Mouse (Mus musculus) WW6 (cell line): ENCODE data around the gene Cadm4.
"Not testable (repeated sequence)": the region's sequence is repeated elsewhere in the genome, so short reads cannot be mapped to it uniquely, and the experiment has no call there.

Source experiments
- DNase-seq: peaks from one replicate; pipeline ENCODE4 v3.0.0-alpha.2; 2013; ENCODE audit warnings: low read depth, low spot score

Cadm4 gene

DNA sequence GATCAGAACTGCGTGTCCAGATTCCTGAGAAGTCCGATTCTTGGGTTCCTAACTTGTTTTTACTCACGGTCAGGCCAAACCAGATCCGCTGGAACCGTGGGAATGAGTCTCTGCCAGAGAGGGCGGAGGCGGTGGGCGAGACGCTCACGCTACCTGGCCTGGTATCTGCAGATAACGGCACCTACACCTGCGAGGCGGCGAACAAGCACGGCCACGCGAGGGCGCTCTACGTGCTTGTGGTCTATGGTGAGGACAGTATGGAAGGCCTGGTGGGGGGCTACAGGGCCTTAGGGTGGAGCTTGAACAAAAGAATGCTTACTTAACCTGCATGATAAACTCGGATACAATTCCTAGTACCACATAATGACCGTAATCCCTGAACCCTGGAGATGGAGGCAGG is 19.7 kb downstream of the Cadm4 start:
- no peak for DNase-seq

GRCm38 (mm10) chr7:24504004-24504403 is 22.2 kb downstream of the Cadm4 start:
- DNase-seq, result no peak

GRCm38 (mm10) chr7:24504868-24505267 is 23.0 kb downstream of the Cadm4 start:
- no peak for DNase-seq

GRCm38 (mm10) chr7:24505447-24506064 is 23.7 kb downstream of the Cadm4 start:
- no peak for DNase-seq

- DNase-seq, result no peak
These were observed 24.2 kb downstream of the Cadm4 start for GRCm38 (mm10) chr7:24506065-24506459.

GRCm38 (mm10) chr7:24506476-24506837 is 24.6 kb downstream of the Cadm4 start:
- no peak for DNase-seq

DNA sequence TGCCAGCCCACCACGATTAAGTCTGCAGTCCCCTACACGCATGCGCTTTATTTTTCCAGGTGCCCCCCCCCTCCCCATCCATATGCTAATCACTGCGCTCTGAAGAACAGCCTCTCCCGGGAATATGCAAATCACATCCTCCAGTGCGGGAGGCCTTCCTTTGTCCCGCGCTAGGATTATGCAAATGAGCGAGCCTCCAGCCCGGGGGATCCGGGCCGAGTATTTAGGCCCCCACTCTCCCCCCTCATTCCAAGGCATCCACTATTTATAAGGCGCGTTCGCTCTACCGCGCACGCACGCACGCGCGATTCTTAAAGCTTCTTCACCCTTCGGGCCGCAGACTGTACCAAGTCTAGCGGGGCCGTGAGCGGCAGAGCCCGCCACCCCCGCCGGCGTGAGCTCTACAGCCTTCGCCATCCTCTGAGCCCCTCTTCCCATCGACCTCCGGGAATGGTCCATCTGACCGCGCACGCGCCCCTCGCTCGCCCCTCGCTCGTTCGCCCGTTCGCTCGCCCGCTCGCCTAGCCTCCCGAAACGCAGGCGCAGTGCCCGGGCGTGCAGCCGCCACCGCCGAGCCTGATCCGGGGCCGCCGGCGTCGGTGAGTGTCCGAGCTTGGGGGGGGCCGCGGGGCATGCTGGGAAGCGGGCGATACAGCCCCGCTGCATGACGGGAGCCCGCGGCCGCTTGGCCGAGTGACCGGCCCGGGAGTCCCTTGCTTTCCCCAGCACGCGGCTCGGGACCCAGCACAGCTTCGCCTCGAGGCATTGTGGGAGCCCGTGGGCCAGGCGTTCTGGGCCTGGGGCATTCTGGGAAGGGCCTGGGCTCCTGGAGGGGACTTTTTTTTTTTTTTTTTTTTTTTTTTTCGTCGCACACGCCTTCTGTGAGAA is 25.3 kb downstream of the Cadm4 start, which contains the start of gene Zfp428:
TSS of gene Zfp428 (plus strand) at position 169 of the 888 bp plus-strand sequence.
- DNase-seq, result peak; percentile 70

DNA sequence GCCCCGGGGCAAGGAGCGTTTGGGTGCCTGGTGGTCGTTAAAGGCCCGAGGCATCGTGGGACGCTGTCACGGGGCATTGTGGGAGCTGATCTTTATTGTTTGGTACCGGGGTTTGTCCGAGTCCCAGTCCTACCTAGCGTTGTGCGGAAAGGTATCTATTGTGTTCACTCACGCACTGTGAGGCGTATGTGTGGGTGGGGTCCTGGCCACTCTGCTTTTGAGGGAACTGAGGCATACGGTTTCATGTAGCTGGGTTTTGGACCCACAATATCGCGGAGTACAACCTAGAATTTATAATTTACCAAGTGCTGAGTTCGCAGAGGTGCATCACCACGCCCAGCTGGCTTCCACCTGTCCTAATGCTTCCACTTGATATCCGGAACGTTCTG is 25.9 kb downstream of the Cadm4 start:
- DNase-seq, result no peak

DNA sequence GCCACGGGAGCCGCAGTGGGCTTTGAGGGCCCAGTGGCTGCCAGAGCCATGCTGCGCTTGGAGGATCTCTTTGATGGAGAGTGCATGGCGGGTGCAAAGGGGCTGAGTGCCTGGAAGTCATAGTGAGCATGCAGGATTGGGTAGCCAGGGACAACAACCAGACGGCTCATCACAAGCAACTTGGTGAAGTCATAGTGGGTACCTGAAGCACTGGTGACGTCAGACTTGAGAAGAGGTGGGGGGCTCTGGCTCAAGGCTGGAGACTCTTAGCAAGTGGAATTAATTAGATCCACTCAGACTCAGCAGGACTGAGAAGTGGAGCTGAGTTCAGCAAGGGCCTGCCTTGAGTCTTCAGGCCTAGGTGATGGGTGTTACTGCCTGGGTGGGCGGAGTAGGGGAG is 30.5 kb downstream of the Cadm4 start, which contains the start of gene AC161166.1:
TSS of gene AC161166.1 (minus strand) at position 101 of the 400 bp plus-strand sequence.
- no peak for DNase-seq

- not testable (repeated sequence) for DNase-seq
These were observed 34.5 kb downstream of the Cadm4 start for GRCm38 (mm10) chr7:24516319-24516718.

DNA sequence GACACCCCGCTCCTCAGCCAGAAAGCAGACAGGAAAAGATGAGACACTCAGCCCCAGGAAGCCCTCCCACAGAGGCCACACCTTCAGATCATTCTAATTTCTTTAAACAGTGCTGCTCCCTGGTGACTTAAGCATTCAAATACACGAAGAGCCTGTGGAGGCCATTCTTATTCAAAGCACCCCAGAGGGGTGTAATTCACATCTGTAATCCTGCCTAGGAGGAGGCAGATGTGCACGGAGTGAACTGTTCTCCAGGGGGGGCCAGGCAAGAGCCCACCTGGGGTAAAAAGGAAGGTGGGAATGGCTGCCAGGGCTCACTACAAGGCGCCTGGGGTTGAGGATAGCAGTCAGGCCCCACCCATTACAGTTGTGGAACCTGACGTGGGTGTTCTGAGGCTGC is 35.3 kb downstream of the Cadm4 start:
- DNase-seq, result no peak

- DNase-seq, result no peak
These were observed 35.8 kb downstream of the Cadm4 start for GRCm38 (mm10) chr7:24517654-24518053.

GRCm38 (mm10) chr7:24519130-24519529 is 37.3 kb downstream of the Cadm4 start:
- no peak for DNase-seq

DNA sequence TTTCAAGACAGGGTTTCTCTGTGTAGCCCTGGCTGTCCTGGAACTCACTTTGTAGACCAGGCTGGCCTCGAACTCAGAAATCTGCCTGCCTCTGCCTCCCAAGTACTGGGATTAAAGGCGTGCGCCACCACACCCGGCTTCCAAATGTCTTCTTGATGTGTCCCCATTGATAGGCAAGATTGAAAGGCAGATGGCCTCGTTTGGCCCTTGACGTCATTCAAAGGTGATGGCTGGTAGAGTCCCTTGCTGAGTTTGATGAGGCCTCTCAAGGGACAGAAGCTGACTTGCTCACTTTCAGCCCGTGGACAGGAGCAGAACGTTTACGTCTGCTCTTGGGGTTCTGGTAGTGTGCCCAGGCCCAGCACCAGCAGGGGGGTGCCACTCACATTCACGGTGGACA is 38.2 kb downstream of the Cadm4 start:
- DNase-seq, result not testable (repeated sequence)

DNA sequence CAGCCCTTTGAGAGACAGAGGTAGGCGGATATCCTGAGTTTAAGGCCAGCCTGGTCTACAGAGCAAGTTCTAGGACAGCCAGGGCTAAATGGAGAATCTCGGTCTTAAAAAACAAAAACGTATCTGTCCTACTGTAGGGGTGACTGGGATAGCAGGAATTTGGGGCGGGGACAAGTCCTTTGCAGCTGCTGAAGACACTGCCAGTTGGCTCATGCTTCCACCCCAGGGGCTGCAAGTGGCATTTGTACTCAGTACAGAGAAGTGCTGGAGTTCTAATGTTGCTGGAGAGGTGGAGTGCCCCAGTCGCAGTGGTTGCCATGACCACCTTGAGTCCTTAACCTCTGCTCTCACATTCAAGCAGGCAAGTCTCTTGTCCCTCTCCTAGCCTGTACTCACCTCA is 41.0 kb downstream of the Cadm4 start:
- DNase-seq, result no peak

- no peak for DNase-seq
These were observed 41.9 kb downstream of the Cadm4 start for GRCm38 (mm10) chr7:24523723-24524122.

- DNase-seq, result no peak
These were observed 43.2 kb downstream of the Cadm4 start for GRCm38 (mm10) chr7:24524978-24525377.

GRCm38 (mm10) chr7:24525686-24526420 is 44.0 kb downstream of the Cadm4 start:
- no peak for DNase-seq

DNA sequence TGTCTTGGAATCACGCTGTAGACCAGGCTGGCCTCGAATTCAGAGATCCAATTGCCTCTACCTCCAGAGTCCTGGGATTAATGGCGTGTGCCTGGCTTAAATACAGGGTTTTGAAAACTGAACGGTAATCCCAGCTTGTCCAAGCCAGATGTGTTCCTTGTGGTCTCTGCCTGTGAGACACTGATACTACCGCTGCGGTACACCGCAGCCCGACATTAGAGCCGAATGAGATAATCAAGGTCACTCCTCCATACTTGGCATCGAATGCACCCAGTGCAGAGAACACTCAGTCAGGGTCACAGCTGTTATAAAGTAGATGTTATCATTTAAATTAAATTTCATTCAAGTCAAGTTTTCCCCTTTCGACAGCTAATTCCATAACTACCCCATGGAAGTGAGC is 47.0 kb downstream of the Cadm4 start:
- DNase-seq, result no peak

DNA sequence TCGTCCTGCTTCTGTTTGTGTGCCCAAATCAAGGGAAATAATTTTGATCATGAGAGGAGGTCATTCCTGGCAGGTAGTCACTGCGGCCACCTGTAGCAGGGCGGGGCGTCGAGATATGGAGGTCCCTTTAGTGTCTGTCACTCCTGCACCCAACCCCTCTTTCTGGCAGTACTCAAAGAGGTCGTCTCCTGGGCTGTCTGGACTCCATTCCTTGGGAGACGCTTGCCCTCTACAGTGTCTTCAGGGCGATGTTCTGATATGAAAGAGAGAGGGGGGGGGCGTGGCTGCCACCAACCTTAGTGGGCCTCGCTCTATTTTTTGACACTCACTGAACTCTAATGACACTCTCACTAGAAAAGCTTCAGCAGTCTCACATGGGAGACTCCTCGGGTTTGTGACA is 47.8 kb downstream of the Cadm4 start:
- DNase-seq, result no peak

GRCm38 (mm10) chr7:24530062-24530931 is 48.5 kb downstream of the Cadm4 start, which contains the start of gene Irgq:
Gene Irgq (plus strand): TSS chr7:24530689.
- DNase-seq, result peak; percentile 96
